Mouse (Mus musculus) forelimb bud, embryonic 11.5 days (tissue): ENCODE measurements around the gene Gm6482.
"Not testable (repeated sequence)": the region's sequence is repeated elsewhere in the genome, so short reads cannot be mapped to it uniquely, and the experiment has no call there.

Experiments used
- DNase-seq: peaks from one replicate; pipeline ENCODE4 v3.0.0-alpha.2; 2012; ENCODE audit warnings: low read depth, low spot score

Gene Gm6482

GRCm38 (mm10) chr14:41408181-41408580, at the start of gene Gm6482:
Gene Gm6482, minus strand, starts transcription at chr14:41408281.
- DNase-seq: not testable (repeated sequence)

DNA sequence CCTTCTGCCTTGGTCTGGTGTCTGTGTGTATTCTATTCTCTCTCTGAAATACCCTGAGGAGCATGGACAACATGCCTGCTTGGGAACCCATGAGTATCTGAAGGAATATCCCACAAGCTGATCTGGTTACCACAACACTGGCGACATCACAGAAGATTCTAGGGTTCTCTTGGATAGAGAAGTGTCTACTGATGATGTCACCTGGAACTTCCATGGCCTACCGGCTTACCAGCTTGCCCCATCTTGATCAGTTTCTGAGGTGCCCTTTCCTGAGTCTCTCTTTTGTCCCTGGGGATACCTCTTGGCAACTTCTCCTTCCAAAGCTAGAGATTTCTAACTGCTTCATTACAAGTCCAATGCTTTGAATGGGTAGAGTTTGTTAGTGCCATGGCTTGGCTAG, 45.3 kb upstream of the Gm6482 start, which contains the start of gene Gm7954:
Gm7954 (minus strand) TSS at position 101 of the 400 bp plus-strand sequence.
- DNase-seq: not testable (repeated sequence)

GRCm38 (mm10) chr14:41425393-41426075, 17.5 kb upstream of the Gm6482 start:
- not testable (repeated sequence) for DNase-seq

GRCm38 (mm10) chr14:41424694-41425093, 16.6 kb upstream of the Gm6482 start:
- DNase-seq: not testable (repeated sequence)

DNA sequence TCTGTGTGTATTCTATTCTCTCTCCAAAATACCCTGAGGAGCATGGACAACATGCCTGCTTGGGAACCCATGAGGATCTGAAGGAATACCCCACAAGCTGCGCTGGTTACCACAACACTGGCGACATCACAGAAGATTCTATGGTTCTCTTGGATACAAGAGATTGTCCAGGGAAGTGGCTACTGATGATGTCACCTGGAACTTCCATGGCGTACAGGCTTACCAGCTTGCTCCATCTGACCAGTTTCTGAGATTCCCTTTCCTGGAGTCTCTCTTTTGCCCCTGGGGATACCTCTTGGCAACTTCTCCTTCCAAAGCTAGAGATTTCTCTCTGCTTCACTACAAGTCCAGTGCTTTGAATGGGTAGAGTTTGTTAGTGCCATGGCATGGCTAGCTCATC, 21.8 kb downstream of the Gm6482 start, which contains the start of gene Gm7945:
Gm7945 (minus strand) TSS at position 101 of the 400 bp plus-strand sequence.
- not testable (repeated sequence) for DNase-seq
